Mouse (Mus musculus) midbrain, embryonic 16.5 days (tissue): ENCODE results near the gene Gpr137. TPM values are rescaled to one million over a fixed set of nuclear protein-coding genes. Genes with fewer than 3 reads are reported as not detected.
"Not testable (repeated sequence)": the region's sequence is repeated elsewhere in the genome, so short reads cannot be mapped to it uniquely, and the experiment has no call there.

Experiments
- ATAC-seq: fragments of 200-750 bp; cut with Nextera tagmentation; 2 replicates; pipeline ENCODE4 v1.8.0; 2017; ENCODE audit warnings: moderate TSS enrichment
- H3K27ac ChIP-seq: fragments of 300-500 bp; sonication (generic); 2 replicates; pipeline ENCODE4 v1.5.1; 2014; ENCODE audit warnings: mild to moderate bottlenecking, low read length, mixed read lengths
- H3K27me3 ChIP-seq: fragments of 300-500 bp; sonication (generic); 2 replicates; pipeline ENCODE4 v1.6.1; 2014; ENCODE audit warnings: low read depth, low read length, mixed read lengths; ENCODE audit not compliant: control insufficient read depth, insufficient read depth
- H3K36me3 ChIP-seq: fragments of 300-500 bp; sonication (generic); 2 replicates; pipeline ENCODE4 v1.6.1; 2014; ENCODE audit warnings: mild to moderate bottlenecking, low read length, moderate library complexity, mixed read lengths; ENCODE audit not compliant: control insufficient read depth, insufficient read depth
- H3K4me1 ChIP-seq: fragments of 300-500 bp; sonication (generic); 2 replicates; pipeline ENCODE4 v1.6.1; 2014; ENCODE audit warnings: mild to moderate bottlenecking, low read length, mixed read lengths; ENCODE audit not compliant: control insufficient read depth, insufficient read depth
- H3K4me2 ChIP-seq: fragments of 300-500 bp; sonication (generic); 2 replicates; pipeline ENCODE4 v1.6.1; 2014; ENCODE audit warnings: mild to moderate bottlenecking, low read length, mixed read lengths
- H3K4me3 ChIP-seq: fragments of 300-500 bp; sonication (generic); 2 replicates; pipeline ENCODE4 v1.5.1; 2014; ENCODE audit warnings: low read depth, mild to moderate bottlenecking, low read length, moderate library complexity, mixed read lengths
- H3K9ac ChIP-seq: fragments of 300-500 bp; sonication (generic); 2 replicates; pipeline ENCODE4 v1.6.1; 2014; ENCODE audit warnings: low read depth, low read length, mixed read lengths
- H3K9me3 ChIP-seq: fragments of 300-500 bp; sonication (generic); replicated peaks from 2 replicates; pipeline ENCODE4 v1.6.1; 2014; ENCODE audit warnings: mild to moderate bottlenecking, low read length, mixed read lengths; ENCODE audit not compliant: control insufficient read depth, poor library complexity, severe bottlenecking
- WGBS: fragments of 180-500 bp; shearing (Covaris S2); extraction: QIAGEN DNeasy Blood & Tissue Kit; methylation state at CpG from one replicate; pipeline ENCODE4 v1.1.7; 2014; 5-methylcytosine and 5-hydroxymethylcytosine counted together
- polyA plus RNA-seq: library from polyadenylated mRNA; unstranded; fragments of >200 nt; fragmentation: Nextera tagmentation; extraction: Ambion mirVana; gene quantifications from 2 replicates; pipeline ENCODE4 v1.2.1, GENCODE M21; 2015

Gpr137 gene
- polyA plus RNA-seq = 68.8 and 69.7 TPM in 2 replicates

DNA sequence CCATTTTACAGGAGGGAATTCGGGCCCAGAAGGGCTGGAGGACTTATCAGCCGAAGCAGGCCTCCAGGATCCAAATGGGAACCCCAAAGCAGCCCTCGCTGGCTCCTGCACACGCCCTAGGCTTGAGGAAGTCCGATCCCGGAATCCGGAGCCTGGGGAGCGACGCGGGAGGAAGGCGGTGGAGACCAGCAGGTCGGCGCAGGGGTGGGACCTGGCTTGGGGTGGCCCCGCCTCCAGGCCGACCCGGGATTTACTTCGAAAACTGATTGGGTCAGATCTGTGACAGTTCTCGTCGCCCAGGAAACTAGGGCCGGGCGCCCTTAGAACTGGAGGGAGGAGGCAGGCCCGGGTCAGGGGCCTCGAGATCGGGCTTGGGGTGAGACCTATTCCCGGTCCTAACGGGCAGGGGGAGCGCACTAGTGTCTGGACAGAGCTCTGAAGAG, at the start of gene Gpr137:
TSS of gene Gpr137 (minus strand) at position 232 of the 443 bp plus-strand sequence.
- no peaks in the 10 kb centered on the region for H3K36me3 ChIP-seq
- peak within 1 kb of the TSS; percentile 99 for H3K9ac ChIP-seq
- peak within 1 kb of the TSS; percentile 99 for H3K4me2 ChIP-seq
- H3K4me3 ChIP-seq = peak within 1 kb of the TSS; percentile 89
- peaks cover 30% of the 10 kb centered on the region for H3K4me1 ChIP-seq
- under 1% methylated on average over 27 of the region's 27 CpGs for WGBS
- peak; percentile 88 for ATAC-seq
- no peaks in the 10 kb centered on the region for H3K9me3 ChIP-seq
- H3K27ac ChIP-seq = peak within 1 kb of the TSS; percentile 98
- no peaks in the 10 kb centered on the region for H3K27me3 ChIP-seq

GRCm38 (mm10) chr19:6991166-6991565, 48.9 kb upstream of the Gpr137 start:
- ATAC-seq = not testable (repeated sequence)

GRCm38 (mm10) chr19:6990712-6991111, 48.4 kb upstream of the Gpr137 start:
- Histone ChIP-seq H3K27ac (no peak overlapping the region), H3K36me3 (no peaks in the 10 kb centered on the region), H3K9me3 (no peaks in the 10 kb centered on the region), H3K4me3 (no peak overlapping the region), H3K27me3 (no peaks in the 10 kb centered on the region), H3K4me1 (peaks cover 38% of the 10 kb centered on the region), H3K4me2 (no peak overlapping the region), H3K9ac (no peak overlapping the region)
- 89% methylated on average over 6 of the region's 6 CpGs for WGBS
- no peak for ATAC-seq

More at GRCm38 (mm10) chr19:6991166-6991565, 48.9 kb upstream of the Gpr137 start:
- not testable (repeated sequence) for H3K27me3 ChIP-seq, H3K9ac ChIP-seq, H3K27ac ChIP-seq, H3K36me3 ChIP-seq, H3K4me2 ChIP-seq, H3K9me3 ChIP-seq, H3K4me3 ChIP-seq
- WGBS = 95% methylated on average over 6 of the region's 6 CpGs
- peaks cover 38% of the 10 kb centered on the region for H3K4me1 ChIP-seq

GRCm38 (mm10) chr19:6989251-6989650, 47.0 kb upstream of the Gpr137 start:
- H3K4me1 ChIP-seq = peaks cover 24% of the 10 kb centered on the region; the same call in 1 of the 2 replicates
- H3K9ac ChIP-seq = no peak overlapping the region
- H3K27ac ChIP-seq = no peak overlapping the region
- no peaks in the 10 kb centered on the region for H3K27me3 ChIP-seq
- H3K36me3 ChIP-seq = peaks cover 4% of the 10 kb centered on the region
- no peaks in the 10 kb centered on the region for H3K9me3 ChIP-seq
- ATAC-seq = no peak
- H3K4me3 ChIP-seq = no peak overlapping the region
- 85% methylated on average over 8 of the region's 8 CpGs for WGBS
- H3K4me2 ChIP-seq = no peak overlapping the region

DNA sequence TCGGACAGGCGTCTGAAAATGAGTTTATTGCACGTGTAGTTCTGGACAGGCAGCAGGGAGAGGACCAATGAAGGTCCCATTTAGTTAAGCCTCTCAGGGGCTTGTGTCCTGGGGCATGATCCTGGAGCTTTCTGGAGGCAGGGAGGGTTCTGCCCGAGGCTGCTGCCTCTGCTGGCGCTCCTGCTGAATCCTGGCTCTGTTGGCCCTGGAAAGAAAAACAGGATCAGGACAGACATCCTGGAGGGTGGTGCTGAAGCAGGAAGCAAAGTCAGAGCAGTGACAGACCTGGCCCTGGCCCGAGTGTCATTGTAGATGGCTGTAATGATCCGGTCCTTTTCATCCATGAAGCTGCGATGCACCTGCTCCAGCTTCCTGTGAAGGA, 45.6 kb upstream of the Gpr137 start:
- 4% methylated on average over 8 of the region's 8 CpGs for WGBS

DNA sequence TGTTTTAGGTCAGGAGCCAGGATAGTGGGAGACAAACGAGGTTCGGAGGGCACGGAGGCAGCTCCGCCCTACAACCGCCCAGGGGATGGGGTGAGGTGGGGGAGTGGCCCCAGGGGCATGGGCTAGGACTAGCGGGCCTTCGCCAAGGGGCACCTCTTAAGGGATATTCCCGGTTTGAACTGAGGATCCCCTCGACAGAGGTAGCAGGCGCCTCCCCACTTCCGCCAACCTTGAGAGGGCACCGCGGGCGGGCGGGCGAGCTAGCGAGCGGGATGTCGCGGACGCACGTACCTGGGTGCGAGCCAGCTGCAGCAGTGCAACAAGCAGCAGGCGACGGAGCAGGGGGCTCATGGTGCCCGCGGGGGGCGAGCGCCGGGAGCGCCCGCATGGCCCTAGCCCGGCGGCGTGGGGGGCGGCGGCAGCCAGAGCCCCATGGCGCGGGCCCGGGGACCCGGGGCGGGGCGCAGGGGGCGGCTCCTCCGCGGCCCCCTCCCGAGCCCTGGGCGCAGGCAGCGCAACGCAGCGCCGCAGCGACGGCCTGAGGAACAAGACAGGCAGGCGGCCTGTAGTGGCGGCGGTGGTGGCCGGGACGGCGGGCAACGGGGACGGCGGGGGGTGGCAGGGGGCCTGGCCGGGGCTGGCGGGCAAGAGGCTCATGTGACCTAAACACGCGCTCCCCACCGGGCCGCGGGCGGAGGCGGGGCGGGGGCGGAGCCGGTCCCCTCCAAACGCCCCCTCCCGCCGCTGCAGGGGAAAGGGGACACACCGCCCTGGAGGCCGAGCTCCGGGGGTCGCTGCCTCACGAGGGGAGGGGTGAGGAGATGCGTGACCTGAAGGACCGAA, 45.0 kb upstream of the Gpr137 start, which contains the start of gene Vegfb:
TSS of gene Vegfb (minus strand) at position 591 of the 843 bp plus-strand sequence.
- Histone ChIP-seq H3K4me1 (peaks cover 18% of the 10 kb centered on the region; the same call in 1 of the 2 replicates), H3K36me3 (peaks cover 5% of the 10 kb centered on the region), H3K4me2 (peak within 1 kb of the TSS; percentile 93), H3K27ac (peak within 1 kb of the TSS; percentile 82), H3K27me3 (no peaks in the 10 kb centered on the region), H3K9me3 (no peaks in the 10 kb centered on the region), H3K4me3 (peak within 1 kb of the TSS; percentile 81), H3K9ac (peak within 1 kb of the TSS; percentile 96)
- under 1% methylated on average over 61 of the region's 85 CpGs for WGBS
- ATAC-seq = peak; percentile 52

More for the DNA sequence above, 45.6 kb upstream of the Gpr137 start:
- peak overlapping the region; percentile 82 for H3K27ac ChIP-seq
- peaks cover 20% of the 10 kb centered on the region; the same call in 1 of the 2 replicates for H3K4me1 ChIP-seq
- H3K4me3 ChIP-seq = peak overlapping the region; percentile 81
- no peaks in the 10 kb centered on the region for H3K9me3 ChIP-seq
- ATAC-seq = no peak
- peak overlapping the region; percentile 96 for H3K9ac ChIP-seq
- no peaks in the 10 kb centered on the region for H3K27me3 ChIP-seq
- peaks cover 4% of the 10 kb centered on the region for H3K36me3 ChIP-seq
- H3K4me2 ChIP-seq = peak overlapping the region; percentile 93

DNA sequence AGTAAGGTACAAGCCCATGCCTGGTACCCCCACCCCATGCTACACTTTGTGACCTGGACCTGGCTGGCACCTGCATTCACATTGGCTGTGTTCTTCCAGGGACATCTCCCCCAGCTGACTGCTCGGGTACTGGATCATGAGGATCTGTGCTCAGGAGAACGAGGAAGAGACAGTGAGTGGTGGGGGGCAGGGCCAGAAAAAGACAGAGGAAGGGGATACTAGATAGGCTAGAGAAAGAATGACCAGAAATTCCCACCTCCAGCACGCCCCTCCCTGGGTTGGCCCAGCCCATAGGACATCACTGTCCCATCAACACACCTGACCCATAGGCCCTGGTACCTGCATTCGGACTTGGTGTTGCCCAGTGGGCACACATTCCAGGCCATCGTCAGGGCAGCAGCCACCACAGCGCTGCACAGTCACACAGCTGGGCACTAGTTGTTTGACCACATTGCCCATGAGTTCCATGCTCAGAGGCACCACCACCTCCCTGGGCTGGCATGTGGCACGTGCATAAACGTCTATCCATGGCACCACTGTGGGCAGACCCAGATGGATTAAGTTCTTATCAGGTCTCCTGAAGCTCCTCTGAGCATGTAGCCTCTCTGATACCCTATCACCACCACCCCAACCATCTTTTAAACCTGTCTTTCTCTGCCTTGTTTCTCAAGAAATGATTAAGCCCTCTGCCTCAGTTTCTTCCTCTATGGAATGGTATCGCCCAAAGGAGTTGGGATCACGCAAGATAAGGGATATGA, 43.9 kb upstream of the Gpr137 start:
- peak; percentile 3; the same call in 1 of the 2 replicates for ATAC-seq
- H3K27ac ChIP-seq = no peak overlapping the region
- H3K36me3 ChIP-seq = peaks cover 5% of the 10 kb centered on the region
- WGBS = 84% methylated on average over 10 of the region's 10 CpGs
- H3K27me3 ChIP-seq = no peaks in the 10 kb centered on the region
- peak overlapping the region; percentile 81; the same call in 1 of the 2 replicates for H3K4me3 ChIP-seq
- peaks cover 15% of the 10 kb centered on the region for H3K4me1 ChIP-seq
- peak overlapping the region; percentile 96; the same call in 1 of the 2 replicates for H3K9ac ChIP-seq
- H3K9me3 ChIP-seq = no peaks in the 10 kb centered on the region
- peak overlapping the region; percentile 93 for H3K4me2 ChIP-seq

DNA sequence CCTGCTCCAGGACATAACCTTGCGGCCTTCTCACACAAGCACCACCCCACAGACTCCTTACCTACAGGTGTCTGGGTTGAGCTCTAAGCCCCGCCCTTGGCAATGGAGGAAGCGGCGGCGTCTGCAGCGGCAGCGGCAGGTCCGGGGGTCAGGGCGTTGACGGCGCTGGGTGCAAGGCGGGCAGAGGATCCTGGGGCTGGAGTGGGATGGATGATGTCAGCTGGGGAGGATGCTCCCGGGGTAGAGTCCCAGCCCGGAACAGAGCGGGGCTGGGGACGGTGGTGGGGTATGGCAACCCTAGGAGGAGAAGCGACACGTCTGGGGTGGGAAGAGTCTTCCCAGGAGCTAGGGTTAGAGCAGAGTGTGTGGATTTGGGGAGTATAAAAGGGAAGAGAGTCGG, 43.0 kb upstream of the Gpr137 start:
- Histone ChIP-seq H3K27me3 (no peaks in the 10 kb centered on the region), H3K9me3 (no peaks in the 10 kb centered on the region), H3K4me1 (peaks cover 19% of the 10 kb centered on the region), H3K27ac (no peak overlapping the region), H3K4me2 (no peak overlapping the region), H3K4me3 (no peak overlapping the region), H3K36me3 (peaks cover 5% of the 10 kb centered on the region), H3K9ac (no peak overlapping the region)
- ATAC-seq = no peak
- WGBS = 88% methylated on average over 19 of the region's 19 CpGs
